Mouse (Mus musculus) stomach, postnatal 0 days (tissue): ENCODE measurements at regions not wholly inside any gene's neighbourhood (a gene's known extent, or its start where the extent isn't known, plus 50 kb on each side); places are given as distances from the start of the nearest gene placed in this dataset.

Experiments used
- ATAC-seq: fragments of 200-750 bp; cut with Nextera tagmentation; 2 replicates; pipeline ENCODE4 v1.8.0; 2017; ENCODE audit not compliant: low FRiP score, low TSS enrichment
- DNase-seq: peaks from one replicate; pipeline ENCODE4 v3.0.0-alpha.2; 2016; ENCODE audit warnings: low spot score
- H3K27ac ChIP-seq: fragments of 300-500 bp; sonication (generic); replicated peaks from 2 replicates; pipeline ENCODE4 v1.5.1; 2014; ENCODE audit warnings: mild to moderate bottlenecking, control low read depth
- H3K27me3 ChIP-seq: fragments of 300-500 bp; sonication (generic); 2 replicates; pipeline ENCODE4 v1.6.1; 2014; ENCODE audit warnings: low read length; ENCODE audit not compliant: control insufficient read depth, insufficient read depth
- H3K36me3 ChIP-seq: fragments of 300-500 bp; sonication (generic); 2 replicates; pipeline ENCODE4 v1.6.1; 2014; ENCODE audit warnings: low read length, mixed read lengths; ENCODE audit not compliant: control insufficient read depth, insufficient read depth
- H3K4me1 ChIP-seq: fragments of 300-500 bp; sonication (generic); replicated peaks from 2 replicates; pipeline ENCODE4 v1.6.1; 2014; ENCODE audit warnings: antibody characterized with exemption; ENCODE audit not compliant: control insufficient read depth, insufficient read depth
- H3K4me2 ChIP-seq: fragments of 300-500 bp; sonication (generic); replicated peaks from 2 replicates; pipeline ENCODE4 v1.6.1; 2014; ENCODE audit warnings: low read depth, mild to moderate bottlenecking, control low read depth, moderate library complexity
- H3K4me3 ChIP-seq: fragments of 300-500 bp; sonication (generic); 2 replicates; pipeline ENCODE4 v1.5.1; 2014; ENCODE audit warnings: low read depth, low read length, control low read depth
- H3K9ac ChIP-seq: fragments of 300-500 bp; sonication (generic); 2 replicates; pipeline ENCODE4 v1.6.1; 2014; ENCODE audit warnings: mild to moderate bottlenecking, low read length, control low read depth, mixed read lengths
- H3K9me3 ChIP-seq: fragments of 300-500 bp; sonication (generic); 2 replicates; pipeline ENCODE4 v1.6.1; 2016; ENCODE audit warnings: low read length; ENCODE audit not compliant: control insufficient read depth
- CTCF ChIP-seq: IDR thresholded peaks from 2 replicates; pipeline ENCODE4 v1.5.1; 2016; ENCODE audit warnings: antibody characterized with exemption, low read depth, mild to moderate bottlenecking, moderate library complexity
- EP300 ChIP-seq: optimal IDR thresholded peaks from 2 replicates; pipeline ENCODE3; 2016; ENCODE audit warnings: antibody characterized with exemption
- WGBS: fragments of 180-500 bp; shearing (Covaris S2); extraction: QIAGEN DNeasy Blood & Tissue Kit; methylation state at CpG from one replicate; pipeline ENCODE4 v1.1.7; 2014; 5-methylcytosine and 5-hydroxymethylcytosine counted together

DNA sequence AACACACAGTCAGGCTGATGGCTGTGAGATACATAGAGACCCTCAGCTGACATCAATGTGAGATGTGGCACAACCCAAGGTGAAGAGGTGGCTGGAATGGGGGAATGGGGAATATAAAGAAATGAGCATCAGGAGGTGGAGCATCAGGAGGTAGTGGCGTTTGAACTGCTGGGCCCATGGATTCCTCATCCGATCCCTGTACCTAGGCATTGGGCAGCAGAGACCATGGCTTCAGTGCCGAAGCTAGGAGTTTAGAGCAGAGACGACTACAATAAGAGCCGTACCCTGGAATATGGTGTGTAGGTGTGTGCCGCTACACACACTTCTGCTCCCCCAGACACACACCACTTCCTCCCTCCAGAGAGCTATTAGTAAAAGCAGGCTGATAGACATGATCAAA lies 82.9 kb upstream of the Mrps22 start:
- 91% methylated on average over 6 of the region's 6 CpGs for WGBS
- Histone ChIP-seq H3K36me3 (no peaks in the 10 kb centered on the region), H3K9me3 (no peaks in the 10 kb centered on the region), H3K4me1 (no peaks in the 10 kb centered on the region), H3K4me2 (no peak overlapping the region), H3K4me3 (no peak overlapping the region), H3K27me3 (no peaks in the 10 kb centered on the region), H3K27ac (no peak overlapping the region), H3K9ac (no peak overlapping the region)
- TF ChIP-seq EP300, result no peak
- TF ChIP-seq CTCF, result no peak
- DNase-seq (peak; percentile 5), ATAC-seq (no peak)

DNA sequence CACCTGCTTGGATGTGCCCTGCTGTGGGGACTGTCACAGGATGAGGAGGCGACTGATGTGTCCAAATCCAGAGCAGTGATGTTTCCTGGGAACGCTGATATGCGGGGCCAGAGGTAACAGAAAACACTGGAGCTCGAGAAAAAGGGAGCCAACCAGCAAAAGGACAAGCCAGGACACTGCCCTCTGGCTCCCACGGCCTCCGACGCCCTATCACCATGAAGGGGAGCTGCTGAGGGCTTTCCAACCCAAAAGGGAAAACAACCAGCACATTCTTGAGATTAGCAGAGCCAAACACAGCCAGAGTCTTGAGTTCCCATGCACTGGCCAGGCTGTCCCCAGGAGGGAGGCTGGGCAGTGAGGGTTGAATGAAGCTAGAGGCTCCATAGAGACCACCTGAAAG lies 74.2 kb upstream of the Mrps22 start:
- WGBS, result 73% methylated on average over 7 of the region's 7 CpGs
- Histone ChIP-seq H3K4me1 (no peaks in the 10 kb centered on the region), H3K9ac (no peak overlapping the region), H3K36me3 (no peaks in the 10 kb centered on the region), H3K27ac (no peak overlapping the region), H3K9me3 (no peaks in the 10 kb centered on the region), H3K27me3 (no peaks in the 10 kb centered on the region), H3K4me2 (no peak overlapping the region), H3K4me3 (no peak overlapping the region)
- ATAC-seq (no peak), DNase-seq (no peak)
- TF ChIP-seq EP300, result no peak
- TF ChIP-seq CTCF, result no peak

DNA sequence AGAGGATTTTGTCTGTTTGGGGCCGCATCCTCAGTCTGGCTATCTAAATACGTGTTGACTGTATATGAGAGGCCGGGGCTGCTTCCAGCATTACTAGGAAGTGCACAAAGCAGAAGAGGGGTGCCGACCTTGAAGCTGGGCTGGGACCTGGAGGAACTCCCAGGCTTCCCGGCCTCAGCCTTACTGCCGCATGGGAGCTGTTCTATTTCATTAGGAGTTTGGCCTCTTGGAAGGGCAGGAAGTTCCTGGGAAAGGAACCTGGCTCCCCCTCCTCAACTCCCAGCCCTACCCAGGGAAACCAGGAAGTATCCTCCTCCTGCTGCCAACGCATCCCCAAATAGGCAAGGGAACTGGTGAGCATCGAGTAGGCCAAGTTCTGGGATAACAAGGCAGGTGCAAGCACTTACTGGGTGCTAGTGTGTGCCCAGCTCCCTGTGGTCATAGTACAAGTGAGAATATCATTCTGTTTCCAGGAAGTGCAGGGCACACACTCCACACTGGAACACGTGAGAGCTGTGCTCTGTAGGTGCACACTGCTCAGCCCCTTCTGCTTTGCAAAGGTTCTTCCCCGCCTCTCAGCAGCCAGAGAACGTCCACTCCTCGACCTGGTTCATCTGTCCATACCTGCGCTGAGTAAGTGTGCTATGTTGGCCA lies 72.1 kb upstream of the Mrps22 start:
- DNase-seq (no peak), ATAC-seq (0 out of 2 replicates have a peak, but pooled peaks have one; percentile 55)
- Histone ChIP-seq H3K4me3 (no peak overlapping the region), H3K27me3 (no peaks in the 10 kb centered on the region), H3K4me2 (no peak overlapping the region), H3K36me3 (no peaks in the 10 kb centered on the region), H3K27ac (no peak overlapping the region), H3K9me3 (no peaks in the 10 kb centered on the region), H3K9ac (no peak overlapping the region), H3K4me1 (no peaks in the 10 kb centered on the region)
- 83% methylated on average over 13 of the region's 13 CpGs for WGBS
- TF ChIP-seq CTCF (no peak), EP300 (no peak)

- no peaks in the 10 kb centered on the region for H3K9me3 ChIP-seq
- no peak for TF ChIP-seq CTCF
- TF ChIP-seq EP300, result no peak
Observed at GRCm38 (mm10) chr9:98672361-98672760, 70.9 kb upstream of the Mrps22 start.

GRCm38 (mm10) chr9:98668423-98669330 lies 67.2 kb upstream of the Mrps22 start:
- TF ChIP-seq EP300 (no peak), CTCF (no peak)
- no peak overlapping the region for H3K9ac ChIP-seq
- H3K27ac ChIP-seq, result no peak overlapping the region
- H3K4me1 ChIP-seq, result no peaks in the 10 kb centered on the region
- no peaks in the 10 kb centered on the region for H3K27me3 ChIP-seq
- no peak overlapping the region for H3K4me2 ChIP-seq
- no peak for ATAC-seq
- no peaks in the 10 kb centered on the region for H3K9me3 ChIP-seq
- WGBS, result 88% methylated on average over 23 of the region's 23 CpGs
- no peaks in the 10 kb centered on the region for H3K36me3 ChIP-seq
- no peak overlapping the region for H3K4me3 ChIP-seq
- no peak for DNase-seq

More at GRCm38 (mm10) chr9:98672361-98672760, 70.9 kb upstream of the Mrps22 start:
- H3K27me3 ChIP-seq, result no peaks in the 10 kb centered on the region
- H3K4me2 ChIP-seq, result no peak overlapping the region
- H3K9ac ChIP-seq, result no peak overlapping the region
- 45% methylated on average over 9 of the region's 9 CpGs for WGBS
- no peak overlapping the region for H3K4me3 ChIP-seq
- DNase-seq, result peak; percentile 30
- H3K27ac ChIP-seq, result no peak overlapping the region
- no peaks in the 10 kb centered on the region for H3K36me3 ChIP-seq
- H3K4me1 ChIP-seq, result no peaks in the 10 kb centered on the region
- no peak for ATAC-seq

GRCm38 (mm10) chr9:98667072-98667471 lies 65.6 kb upstream of the Mrps22 start:
- ATAC-seq (peak; percentile 86), DNase-seq (peak; percentile 40)
- Histone ChIP-seq H3K27ac (no peak overlapping the region), H3K27me3 (no peaks in the 10 kb centered on the region), H3K4me2 (no peak overlapping the region), H3K9ac (no peak overlapping the region), H3K4me3 (no peak overlapping the region), H3K4me1 (no peaks in the 10 kb centered on the region), H3K9me3 (no peaks in the 10 kb centered on the region), H3K36me3 (no peaks in the 10 kb centered on the region)
- TF ChIP-seq EP300 (no peak), CTCF (no peak)
- WGBS, result 50% methylated on average over 3 of the region's 3 CpGs
